In genomic region chr1:74935402-74935801, GRCm38 (mm10) we compare ENCODE assay signal across 8 mouse cellular contexts. TPM values are rescaled to one million over a fixed set of nuclear protein-coding genes. Genes with fewer than 3 reads are reported as not detected.
DNase-seq lines count a peak whose midpoint lies in the region; ATAC-seq and TF ChIP-seq lines count a peak whose summit lies in the region.

Gene Cfap65 (minus strand): TSS chr1:74935599.

- H3K9me3 ChIP-seq in forebrain, embryonic 11.5 days (ENCODE audit: control insufficient read depth, low read length), result no peaks in the 10 kb centered on the region
- H3K9me3 ChIP-seq in limb, embryonic 10.5 days (replicated peaks), result no peaks in the 10 kb centered on the region
- no peaks in the 10 kb centered on the region for H3K9me3 ChIP-seq in neural tube, embryonic 14.5 days (ENCODE audit: control insufficient read depth, low read length)

- 0 out of 2 replicates have a peak within 1 kb of the TSS, but pooled peaks have one; percentile 29 for H3K9ac ChIP-seq in forebrain, embryonic 11.5 days (ENCODE audit: low read length)
- H3K9ac ChIP-seq in neural tube, embryonic 14.5 days (replicated peaks; ENCODE audit: low read depth, low read length), result 0 out of 2 replicates have a peak within 1 kb of the TSS, but pooled peaks have one; percentile 0

- WGBS in forebrain, embryonic 11.5 days, result 1% methylated on average over 18 of the region's 18 CpGs
- WGBS in kidney, adult 2 months, result 3% methylated on average over 18 of the region's 18 CpGs
- 2% methylated on average over 18 of the region's 18 CpGs for WGBS in limb, embryonic 10.5 days
- WGBS in neural tube, embryonic 14.5 days, result 2% methylated on average over 18 of the region's 18 CpGs

- H3K4me3 ChIP-seq in forebrain, embryonic 11.5 days (ENCODE audit: low read depth, low read length), result peak within 1 kb of the TSS; percentile 25
- peak within 1 kb of the TSS; percentile 34; the same call in 1 of the 2 replicates for H3K4me3 ChIP-seq in kidney, adult 2 months (ENCODE audit: insufficient read depth, low read depth, low read length)
- peak within 1 kb of the TSS; percentile 26; the same call in 1 of the 2 replicates for H3K4me3 ChIP-seq in limb, embryonic 10.5 days
- peak within 1 kb of the TSS; percentile 21 for H3K4me3 ChIP-seq in neural tube, embryonic 14.5 days (ENCODE audit: low read depth, low read length)

- TF ChIP-seq POLR2A in kidney, adult 2 months (IDR thresholded peaks at IDR 0.05; ENCODE audit: low read depth, low read length), result no peak

- peak; percentile 14 for DNase-seq in ovary, postnatal 14 days (ENCODE audit: low spot score)
- no peak for DNase-seq in ovary, adult 18-20 months (ENCODE audit: low spot score)
- DNase-seq in forebrain, embryonic 11.5 days (ENCODE audit: low spot score), result peak; percentile 70
- peak; percentile 87 for DNase-seq in kidney, adult 2 months
- peak; percentile 42 for DNase-seq in limb, embryonic 10.5 days (ENCODE audit: low spot score)
- no peak for DNase-seq in B cell, adult 2 months
- no peak for DNase-seq in urinary bladder, adult 2 months (ENCODE audit: low spot score)

- no peak within 1 kb of the TSS for H3K27ac ChIP-seq in forebrain, embryonic 11.5 days (ENCODE audit: low read depth, low read length)
- peak within 1 kb of the TSS; percentile 90 for H3K27ac ChIP-seq in kidney, adult 2 months (ENCODE audit: insufficient read depth, low read depth, low read length)
- H3K27ac ChIP-seq in limb, embryonic 10.5 days, result no peak within 1 kb of the TSS
- H3K27ac ChIP-seq in neural tube, embryonic 14.5 days (ENCODE audit: low read depth, low read length), result no peak within 1 kb of the TSS

- H3K4me1 ChIP-seq in forebrain, embryonic 11.5 days (replicated peaks; ENCODE audit: control insufficient read depth, insufficient read depth, low read length), result no peaks in the 10 kb centered on the region
- H3K4me1 ChIP-seq in kidney, adult 2 months (ENCODE audit: control insufficient read depth, insufficient read depth, low read length), result peaks cover 5% of the 10 kb centered on the region; the same call in 1 of the 2 replicates
- no peaks in the 10 kb centered on the region for H3K4me1 ChIP-seq in limb, embryonic 10.5 days
- no peaks in the 10 kb centered on the region for H3K4me1 ChIP-seq in neural tube, embryonic 14.5 days (ENCODE audit: control insufficient read depth, insufficient read depth, low read length)

- ATAC-seq in forebrain, embryonic 11.5 days (replicated peaks; ENCODE audit: low FRiP score), result no peak
- no peak; the same call in 1 of the 2 replicates for ATAC-seq in neural tube, embryonic 14.5 days (ENCODE audit: low read depth)

- H3K27me3 ChIP-seq in forebrain, embryonic 11.5 days (ENCODE audit: control insufficient read depth, insufficient read depth, low read length), result peaks cover 3% of the 10 kb centered on the region; the same call in 1 of the 2 replicates
- peaks cover 2% of the 10 kb centered on the region; the same call in 1 of the 2 replicates for H3K27me3 ChIP-seq in kidney, adult 2 months (replicated peaks; ENCODE audit: control insufficient read depth, insufficient read depth, low read length)
- H3K27me3 ChIP-seq in limb, embryonic 10.5 days (ENCODE audit: low read depth, poor library complexity, severe bottlenecking), result peaks cover 61% of the 10 kb centered on the region
- peaks cover 10% of the 10 kb centered on the region for H3K27me3 ChIP-seq in neural tube, embryonic 14.5 days (ENCODE audit: control insufficient read depth, insufficient read depth, low read length)

- no peak for TF ChIP-seq CTCF in kidney, adult 2 months (conservative IDR thresholded peaks at IDR 0.05; ENCODE audit: insufficient read depth, insufficient read length, low read depth, low read length)

- no peaks in the 10 kb centered on the region for H3K36me3 ChIP-seq in forebrain, embryonic 11.5 days (ENCODE audit: control insufficient read depth, insufficient read depth, low read length)
- no peaks in the 10 kb centered on the region for H3K36me3 ChIP-seq in kidney, adult 2 months (ENCODE audit: control insufficient read depth, insufficient read depth, low read length)
- no peaks in the 10 kb centered on the region for H3K36me3 ChIP-seq in limb, embryonic 10.5 days
- H3K36me3 ChIP-seq in neural tube, embryonic 14.5 days (ENCODE audit: control insufficient read depth, insufficient read depth, low read length), result no peaks in the 10 kb centered on the region

- H3K4me2 ChIP-seq in forebrain, embryonic 11.5 days (ENCODE audit: low read depth, low read length, severe bottlenecking), result peak within 1 kb of the TSS; percentile 51
- peak within 1 kb of the TSS; percentile 44 for H3K4me2 ChIP-seq in neural tube, embryonic 14.5 days (ENCODE audit: low read depth, low read length)

RNA-seq across cellular contexts. Expression of gene Cfap65, which starts in this region (rescaled TPM):
- polyA plus RNA-seq in forebrain, embryonic 11.5 days (2014; fragmentation: Nextera tagmentation; extraction: Ambion mirVana), result 0.11 and 0.25 TPM in 2 replicates
- 1.6 and 2.4 TPM in 2 replicates for polyA plus RNA-seq in kidney, adult 2 months (2012; rRNA removed)
- not detected in 2 replicates for polyA plus RNA-seq in limb, embryonic 10.5 days (2016; fragmentation: Nextera tagmentation; extraction: Ambion mirVana)
- 0.26 and 0.74 TPM in 2 replicates for polyA plus RNA-seq in neural tube, embryonic 14.5 days (2014; fragmentation: Nextera tagmentation; extraction: Ambion mirVana)
- 0.01 TPM in 1 of 2 replicates, not detected in the other for polyA plus RNA-seq in urinary bladder, adult 2 months (2012; rRNA removed)

Comparison
In these comparisons a context has a peak if more than half of its experiments do, and no peak if none do; other contexts are left out.
1. DNase-seq: peak in ovary, postnatal 14 days (single experiment) and kidney, adult 2 months (single experiment); none in ovary, adult 18-20 months (single experiment), B cell, adult 2 months (0 of 2) and urinary bladder, adult 2 months (single experiment).
2. Peak in DNase-seq, H3K4me3 ChIP-seq, H3K9ac ChIP-seq and H3K4me2 ChIP-seq in forebrain, embryonic 11.5 days; RNA of the gene not detected or under 1 TPM.
3. Peak in DNase-seq and H3K4me3 ChIP-seq in limb, embryonic 10.5 days; RNA of the gene not detected or under 1 TPM.
4. Peak in every context shown above with its lines, with median percentiles within 50 percentile points of each other: H3K4me3 ChIP-seq.